Mouse (Mus musculus): ENCODE results near the gene Atp13a5. TPM values are rescaled to one million over a fixed set of nuclear protein-coding genes. Genes with fewer than 3 reads are reported as not detected.

Gene Atp13a5
- total and polyA plus RNA-seq, 3 experiments: not detected

GRCm38 (mm10) chr16:29407319-29407718 is 28.8 kb upstream of the Atp13a5 start:
- Histone ChIP-seq H3K4me3 (ENCODE audit: control insufficient read depth in 1 of 2, insufficient read depth in 1 of 2, low read depth in 2 of 2, low read length in 2 of 2) (no peak overlapping the region), H3K27me3 (ENCODE audit: control insufficient read depth in 1 of 2, insufficient read depth in 2 of 2, low read length in 2 of 2) (no peaks in the 10 kb centered on the region), H3K4me1 (ENCODE audit: control insufficient read depth in 1 of 2, insufficient read depth in 2 of 2, low read length in 2 of 2) (no peaks in the 10 kb centered on the region), H3K27ac (ENCODE audit: control insufficient read depth, low read depth, low read length) (no peak overlapping the region), H3K36me3 (ENCODE audit: control insufficient read depth in 1 of 2, insufficient read depth in 2 of 2, low read length in 2 of 2) (no peaks in the 10 kb centered on the region), H3K9me3 (replicated peaks; ENCODE audit: insufficient read depth, low read length) (no peaks in the 10 kb centered on the region), H3K79me2 (ENCODE audit: control insufficient read depth, insufficient read depth, low read length, poor library complexity) (no peaks in the 10 kb centered on the region), H3K9ac (ENCODE audit: control insufficient read depth, low read depth, low read length, poor library complexity, severe bottlenecking) (no peak overlapping the region)
- TF ChIP-seq MAZ (IDR thresholded peaks at IDR 0.05; ENCODE audit: low read depth, low read length) (no peak), KAT2A (conservative IDR thresholded peaks at IDR 0.05; ENCODE audit: low read depth, low read length) (no peak), ZC3H11A (IDR thresholded peaks at IDR 0.05; ENCODE audit: low read depth, low read length) (no peak), MEF2A (IDR thresholded peaks at IDR 0.05; ENCODE audit: extremely low read depth, insufficient replicate concordance, low read depth, low read length, poor library complexity, severe bottlenecking) (no peak)
- no peak for DNase-seq (ENCODE audit: low read depth, low spot score)

GRCm38 (mm10) chr16:29399079-29399478 is 20.5 kb upstream of the Atp13a5 start:
- no peaks in the 10 kb centered on the region for H3K9me3 ChIP-seq (replicated peaks; ENCODE audit: insufficient read depth, low read length)
- no peaks in the 10 kb centered on the region for H3K4me1 ChIP-seq (ENCODE audit: control insufficient read depth in 1 of 2, insufficient read depth in 2 of 2, low read length in 2 of 2)
- no peak overlapping the region for H3K9ac ChIP-seq (ENCODE audit: control insufficient read depth, low read depth, low read length, poor library complexity, severe bottlenecking)
- TF ChIP-seq EP300 (IDR thresholded peaks at IDR 0.05; ENCODE audit: low read depth in 1 of 2, low read length in 2 of 2) (no peak), E2F4 (IDR thresholded peaks at IDR 0.05; ENCODE audit: borderline replicate concordance, low read depth, low read length) (no peak), ZNF384 (IDR thresholded peaks at IDR 0.05; ENCODE audit: low read depth, low read length) (no peak), TAL1 (IDR thresholded peaks at IDR 0.05; ENCODE audit: low read length) (no peak), MAFK (IDR thresholded peaks at IDR 0.05; ENCODE audit: borderline replicate concordance, low read depth, low read length) (no peak), POLR2A (IDR thresholded peaks at IDR 0.05; ENCODE audit: control insufficient read depth in 1 of 2, insufficient read depth in 1 of 2, low read depth in 1 of 2, low read length in 2 of 2, poor library complexity in 1 of 2) (no peak), SIN3A (IDR thresholded peaks at IDR 0.05; ENCODE audit: low read length) (no peak), POLR2AphosphoS5 (IDR thresholded peaks at IDR 0.05; ENCODE audit: borderline replicate concordance, low read depth, low read length) (no peak), MYC (IDR thresholded peaks at IDR 0.05; ENCODE audit: low read depth, low read length) (no peak), CTCF (IDR thresholded peaks at IDR 0.05 in 2 of 3, conservative IDR thresholded peaks at IDR 0.05 in 1 of 3; ENCODE audit: control insufficient read depth in 1 of 3, insufficient read depth in 1 of 3, low read depth in 2 of 3, low read length in 3 of 3, poor library complexity in 1 of 3, severe bottlenecking in 1 of 3) (no peak), SMC3 (IDR thresholded peaks at IDR 0.05; ENCODE audit: low read depth, low read length) (no peak), CHD1 (IDR thresholded peaks at IDR 0.05; ENCODE audit: low read depth, low read length) (no peak), ELF1 (IDR thresholded peaks at IDR 0.05; ENCODE audit: low read depth, low read length) (no peak), GATA1 (IDR thresholded peaks at IDR 0.05; ENCODE audit: low read depth, low read length) (no peak), ZC3H11A (IDR thresholded peaks at IDR 0.05; ENCODE audit: low read depth, low read length) (no peak), RAD21 (IDR thresholded peaks at IDR 0.05; ENCODE audit: low read depth, low read length) (no peak)
- no peak for DNase-seq (ENCODE audit: low read depth, low spot score)
- H3K79me2 ChIP-seq (ENCODE audit: control insufficient read depth, insufficient read depth, low read length, poor library complexity): no peaks in the 10 kb centered on the region
- H3K36me3 ChIP-seq (ENCODE audit: control insufficient read depth in 1 of 2, insufficient read depth in 2 of 2, low read length in 2 of 2): no peaks in the 10 kb centered on the region
- H3K4me3 ChIP-seq (ENCODE audit: control insufficient read depth in 1 of 2, insufficient read depth in 1 of 2, low read depth in 2 of 2, low read length in 2 of 2): no peak overlapping the region
- H3K27me3 ChIP-seq (ENCODE audit: control insufficient read depth in 1 of 2, insufficient read depth in 2 of 2, low read length in 2 of 2): no peaks in the 10 kb centered on the region
- no peak overlapping the region for H3K27ac ChIP-seq (ENCODE audit: control insufficient read depth, low read depth, low read length)

All from MEL (cell line).